Mouse (Mus musculus): ENCODE measurements around the gene Dcaf8. TPM values are rescaled to one million over a fixed set of nuclear protein-coding genes. Genes with fewer than 3 reads are reported as not detected.

Dcaf8 gene
- polyA plus RNA-seq (2015; fragmentation: Nextera tagmentation; extraction: Ambion mirVana): 94.0 and 96.6 TPM in 2 replicates

- peak within 1 kb of the TSS; percentile 67 for H3K4me3 ChIP-seq
- peak; percentile 99 for ATAC-seq (ENCODE audit: low read depth)
- WGBS: under 1% methylated on average over 42 of the region's 42 CpGs
Observed at GRCm38 (mm10) chr1:172147835-172148278, at the start of gene Dcaf8. TSS of gene Dcaf8 (plus strand) at chr1:172148084.

GRCm38 (mm10) chr1:172099325-172100033, 48.4 kb upstream of the Dcaf8 start:
- H3K36me3 ChIP-seq: peaks cover 84% of the 10 kb centered on the region
- no peak overlapping the region for H3K9ac ChIP-seq
- H3K9me3 ChIP-seq: no peaks in the 10 kb centered on the region
- H3K4me1 ChIP-seq (replicated peaks): 0 out of 2 replicates have a peak, but pooled peaks cover 2% of the 10 kb centered on the region
- WGBS: 81% methylated on average over 6 of the region's 6 CpGs
- no peak overlapping the region for H3K4me2 ChIP-seq
- ATAC-seq (ENCODE audit: low read depth): no peak
- no peak overlapping the region for H3K27ac ChIP-seq (replicated peaks)
- no peaks in the 10 kb centered on the region for H3K27me3 ChIP-seq
- no peak overlapping the region for H3K4me3 ChIP-seq

More at GRCm38 (mm10) chr1:172147835-172148278, at the start of gene Dcaf8:
- Histone ChIP-seq H3K4me1 (replicated peaks) (peaks cover 38% of the 10 kb centered on the region), H3K9me3 (no peaks in the 10 kb centered on the region), H3K36me3 (peaks cover 24% of the 10 kb centered on the region), H3K4me2 (peak within 1 kb of the TSS; percentile 78), H3K27ac (replicated peaks) (peak within 1 kb of the TSS; percentile 92), H3K9ac (peak within 1 kb of the TSS; percentile 88), H3K27me3 (no peaks in the 10 kb centered on the region)

- 86% methylated on average over 4 of the region's 4 CpGs for WGBS
- Histone ChIP-seq H3K9ac (no peak overlapping the region), H3K4me1 (replicated peaks) (no peaks in the 10 kb centered on the region), H3K4me3 (no peak overlapping the region), H3K4me2 (no peak overlapping the region), H3K9me3 (no peaks in the 10 kb centered on the region), H3K36me3 (peaks cover 92% of the 10 kb centered on the region), H3K27me3 (no peaks in the 10 kb centered on the region), H3K27ac (replicated peaks) (no peak overlapping the region)
- ATAC-seq (ENCODE audit: low read depth): no peak
Observed at GRCm38 (mm10) chr1:172103619-172104018, 44.3 kb upstream of the Dcaf8 start.

- Histone ChIP-seq H3K27ac (replicated peaks) (no peak overlapping the region), H3K4me1 (replicated peaks) (no peaks in the 10 kb centered on the region), H3K9me3 (no peaks in the 10 kb centered on the region), H3K4me3 (no peak overlapping the region), H3K27me3 (no peaks in the 10 kb centered on the region), H3K36me3 (peaks cover 96% of the 10 kb centered on the region), H3K4me2 (no peak overlapping the region), H3K9ac (no peak overlapping the region)
- 68% methylated on average over 11 of the region's 11 CpGs for WGBS
- no peak for ATAC-seq (ENCODE audit: low read depth)
Observed at GRCm38 (mm10) chr1:172105101-172105500, 42.8 kb upstream of the Dcaf8 start.

GRCm38 (mm10) chr1:172107777-172108477, 40.0 kb upstream of the Dcaf8 start:
- Histone ChIP-seq H3K9ac (no peak overlapping the region), H3K4me2 (no peak overlapping the region), H3K27ac (replicated peaks) (peak overlapping the region; percentile 0; the same call in 1 of the 2 replicates), H3K36me3 (peaks cover 97% of the 10 kb centered on the region), H3K4me3 (no peak overlapping the region), H3K4me1 (replicated peaks) (no peaks in the 10 kb centered on the region), H3K9me3 (no peaks in the 10 kb centered on the region), H3K27me3 (no peaks in the 10 kb centered on the region)
- whole genome bisulfite sequencing: 61% methylated on average over 10 of the region's 10 CpGs
- peak; percentile 72 for ATAC-seq (ENCODE audit: low read depth)

- H3K27me3 ChIP-seq: no peaks in the 10 kb centered on the region
- H3K4me3 ChIP-seq: no peak overlapping the region
- 93% methylated on average over 5 of the region's 5 CpGs for WGBS
- H3K4me2 ChIP-seq: no peak overlapping the region
- ATAC-seq (ENCODE audit: low read depth): no peak
- H3K4me1 ChIP-seq (replicated peaks): no peaks in the 10 kb centered on the region
- peaks cover 98% of the 10 kb centered on the region for H3K36me3 ChIP-seq
- H3K27ac ChIP-seq (replicated peaks): no peak overlapping the region
- no peaks in the 10 kb centered on the region for H3K9me3 ChIP-seq
- H3K9ac ChIP-seq: 0 out of 2 replicates have a peak overlapping the region, but pooled peaks have one; percentile 8
Observed at GRCm38 (mm10) chr1:172116948-172117347, 30.9 kb upstream of the Dcaf8 start.

GRCm38 (mm10) chr1:172119100-172119499, 28.8 kb upstream of the Dcaf8 start:
- H3K4me2 ChIP-seq: no peak overlapping the region

GRCm38 (mm10) chr1:172119720-172120119, 28.2 kb upstream of the Dcaf8 start:
- Histone ChIP-seq H3K9me3 (no peaks in the 10 kb centered on the region), H3K27me3 (no peaks in the 10 kb centered on the region), H3K4me2 (no peak overlapping the region), H3K36me3 (peaks cover 93% of the 10 kb centered on the region), H3K9ac (no peak overlapping the region), H3K27ac (replicated peaks) (no peak overlapping the region), H3K4me3 (no peak overlapping the region), H3K4me1 (replicated peaks) (no peaks in the 10 kb centered on the region)
- 51% methylated on average over 3 of the region's 3 CpGs for WGBS
- no peak for ATAC-seq (ENCODE audit: low read depth)

More at GRCm38 (mm10) chr1:172119100-172119499, 28.8 kb upstream of the Dcaf8 start:
- WGBS: 80% methylated on average over 6 of the region's 6 CpGs
- Histone ChIP-seq H3K9me3 (no peaks in the 10 kb centered on the region), H3K4me3 (no peak overlapping the region), H3K36me3 (peaks cover 99% of the 10 kb centered on the region), H3K4me1 (replicated peaks) (no peaks in the 10 kb centered on the region), H3K9ac (no peak overlapping the region), H3K27ac (replicated peaks) (no peak overlapping the region), H3K27me3 (no peaks in the 10 kb centered on the region)
- ATAC-seq (ENCODE audit: low read depth): no peak

GRCm38 (mm10) chr1:172122671-172123070, 25.2 kb upstream of the Dcaf8 start:
- H3K36me3 ChIP-seq: peaks cover 63% of the 10 kb centered on the region
- H3K9ac ChIP-seq: no peak overlapping the region
- no peaks in the 10 kb centered on the region for H3K27me3 ChIP-seq
- no peak overlapping the region for H3K4me3 ChIP-seq
- no peak for ATAC-seq (ENCODE audit: low read depth)
- WGBS: 82% methylated on average over 2 of the region's 2 CpGs
- H3K4me1 ChIP-seq (replicated peaks): peaks cover 13% of the 10 kb centered on the region
- no peaks in the 10 kb centered on the region for H3K9me3 ChIP-seq
- no peak overlapping the region for H3K4me2 ChIP-seq
- H3K27ac ChIP-seq (replicated peaks): no peak overlapping the region

GRCm38 (mm10) chr1:172124572-172124971, 23.3 kb upstream of the Dcaf8 start:
- peaks cover 22% of the 10 kb centered on the region for H3K4me1 ChIP-seq (replicated peaks)
- H3K27me3 ChIP-seq: no peaks in the 10 kb centered on the region
- H3K4me2 ChIP-seq: no peak overlapping the region
- no peak for ATAC-seq (ENCODE audit: low read depth)
- no peak overlapping the region for H3K4me3 ChIP-seq
- H3K27ac ChIP-seq (replicated peaks): no peak overlapping the region
- 84% methylated on average over 6 of the region's 6 CpGs for WGBS
- H3K9me3 ChIP-seq: no peaks in the 10 kb centered on the region
- peaks cover 55% of the 10 kb centered on the region for H3K36me3 ChIP-seq
- no peak overlapping the region for H3K9ac ChIP-seq

- peaks cover 55% of the 10 kb centered on the region for H3K36me3 ChIP-seq
- H3K4me3 ChIP-seq: peak within 1 kb of the TSS; percentile 73
- 1% methylated on average over 42 of the region's 42 CpGs for WGBS
- H3K9me3 ChIP-seq: no peaks in the 10 kb centered on the region
- H3K4me2 ChIP-seq: peak within 1 kb of the TSS; percentile 62
- ATAC-seq (ENCODE audit: low read depth): peak; percentile 99
- H3K27ac ChIP-seq (replicated peaks): peak within 1 kb of the TSS; percentile 67; the same call in 1 of the 2 replicates
- H3K9ac ChIP-seq: peak within 1 kb of the TSS; percentile 91
- H3K27me3 ChIP-seq: no peaks in the 10 kb centered on the region
- peaks cover 22% of the 10 kb centered on the region for H3K4me1 ChIP-seq (replicated peaks)
Observed at GRCm38 (mm10) chr1:172126376-172127347, 21.2 kb upstream of the Dcaf8 start, which contains the start of gene Pex19. TSS of gene Pex19 (plus strand) at chr1:172126755.

Measured in neural tube, embryonic 13.5 days (tissue).